Mouse (Mus musculus) embryonic fibroblast, embryonic 13.5 days (primary cell): ENCODE data around the gene Kcna2.

ENCODE experiments used
- CTCF ChIP-seq: IDR thresholded peaks from 2 replicates; pipeline ENCODE4 v1.5.1; 2011; ENCODE audit warnings: mild to moderate bottlenecking, control low read depth, low read length, moderate library complexity, borderline replicate concordance; ENCODE audit not compliant: insufficient read depth
- POLR2A ChIP-seq: IDR thresholded peaks from 2 replicates; pipeline ENCODE4 v1.6.1; 2011; ENCODE audit warnings: low read depth, mild to moderate bottlenecking, control low read depth, low read length, moderate library complexity

GRCm38 (mm10) chr3:107130661-107131326 lies 29.8 kb downstream of the Kcna2 start:
- TF ChIP-seq CTCF = no peak
- no peak for TF ChIP-seq POLR2A
